Mouse (Mus musculus) MEL (cell line): ENCODE data around the gene Olfr50. TPM values are rescaled to one million over a fixed set of nuclear protein-coding genes. Genes with fewer than 3 reads are reported as not detected.

ENCODE experiments used
- DNase-seq: peaks from one replicate; pipeline ENCODE4 v3.0.0; 2011; ENCODE audit warnings: low read depth, low spot score
- H3K27ac ChIP-seq: 2 replicates; pipeline ENCODE4 v1.5.1; 2012; ENCODE audit warnings: low read depth, mild to moderate bottlenecking, control low read depth, low read length, moderate library complexity; ENCODE audit not compliant: control insufficient read depth
- H3K27me3 ChIP-seq, 2 experiments: fragments of 150-350 bp in 1 of 2; sonication (generic) in 1 of 2; 2 replicates each; pipeline ENCODE4 v1.6.1; 2012; ENCODE audit warnings: low read length in 2 of 2, mild to moderate bottlenecking in 2 of 2, improper control_type of control experiment in 1 of 2, moderate library complexity in 1 of 2; ENCODE audit not compliant: insufficient read depth in 2 of 2, control insufficient read depth in 1 of 2
- H3K36me3 ChIP-seq, 2 experiments: 2 replicates each; pipeline ENCODE4 v1.6.1; 2012 to 2014; ENCODE audit warnings: low read length in 2 of 2, improper control_type of control experiment in 1 of 2, inconsistent platforms in 1 of 2, mild to moderate bottlenecking in 1 of 2; ENCODE audit not compliant: insufficient read depth in 2 of 2, control insufficient read depth in 1 of 2
- H3K4me1 ChIP-seq, 2 experiments: fragments of 150-350 bp in 1 of 2; sonication (generic) in 1 of 2; 2 replicates each; pipeline ENCODE4 v1.6.1; 2012; ENCODE audit warnings: low read length in 2 of 2, improper control_type of control experiment in 1 of 2, mild to moderate bottlenecking in 1 of 2; ENCODE audit not compliant: insufficient read depth in 2 of 2, control insufficient read depth in 1 of 2
- H3K4me3 ChIP-seq, 2 experiments: fragments of 150-350 bp in 1 of 2; sonication (generic) in 1 of 2; 2 replicates each; pipeline ENCODE4 v1.5.1; 2012; ENCODE audit warnings: low read depth in 2 of 2, low read length in 2 of 2, mild to moderate bottlenecking in 2 of 2, moderate library complexity in 2 of 2, control low read depth in 1 of 2, improper control_type of control experiment in 1 of 2; ENCODE audit not compliant: control insufficient read depth in 1 of 2, insufficient read depth in 1 of 2
- H3K79me2 ChIP-seq: 2 replicates; pipeline ENCODE4 v1.6.1; 2012; ENCODE audit warnings: mild to moderate bottlenecking, low read length, moderate library complexity; ENCODE audit not compliant: control insufficient read depth, poor library complexity, insufficient read depth
- H3K9ac ChIP-seq: 2 replicates; pipeline ENCODE4 v1.6.1; 2012; ENCODE audit warnings: low read depth, mild to moderate bottlenecking, control low read depth, low read length, moderate library complexity; ENCODE audit not compliant: control insufficient read depth, poor library complexity, severe bottlenecking
- H3K9me3 ChIP-seq: fragments of 150-350 bp; sonication (generic); replicated peaks from 2 replicates; pipeline ENCODE4 v1.6.1; 2012; ENCODE audit warnings: mild to moderate bottlenecking, low read length, improper control_type of control experiment, moderate library complexity; ENCODE audit not compliant: insufficient read depth
- BHLHE40 ChIP-seq: IDR thresholded peaks from 2 replicates; pipeline ENCODE4 v1.6.1; 2012; ENCODE audit warnings: low read depth, mild to moderate bottlenecking, inconsistent platforms, low read length, improper control_type of control experiment, borderline replicate concordance
- CHD1 ChIP-seq: IDR thresholded peaks from 2 replicates; pipeline ENCODE4 v1.6.1; 2012; ENCODE audit warnings: low read depth, mild to moderate bottlenecking, inconsistent platforms, low read length, improper control_type of control experiment
- CHD2 ChIP-seq: IDR thresholded peaks from 2 replicates; pipeline ENCODE4 v1.6.1; 2011; ENCODE audit warnings: low read length, improper control_type of control experiment
- ELF1 ChIP-seq: IDR thresholded peaks from 2 replicates; pipeline ENCODE4 v1.6.1; 2014; ENCODE audit warnings: low read depth, mild to moderate bottlenecking, inconsistent platforms, low read length, improper control_type of control experiment, moderate library complexity
- EP300 ChIP-seq, 2 experiments: IDR thresholded peaks; 2 replicates each; pipeline ENCODE4 v1.6.1; 2011; ENCODE audit warnings: improper control_type of control experiment in 2 of 2, low read length in 2 of 2, low read depth in 1 of 2, mild to moderate bottlenecking in 1 of 2
- ETS1 ChIP-seq: IDR thresholded peaks from 2 replicates; pipeline ENCODE4 v1.6.1; 2012; ENCODE audit warnings: low read depth, mild to moderate bottlenecking, inconsistent platforms, low read length, improper control_type of control experiment, moderate library complexity
- GABPA ChIP-seq: IDR thresholded peaks from 2 replicates; pipeline ENCODE4 v1.6.1; 2012; ENCODE audit warnings: low read depth, mild to moderate bottlenecking, inconsistent platforms, low read length, improper control_type of control experiment, moderate library complexity
- GATA1 ChIP-seq: IDR thresholded peaks from 2 replicates; pipeline ENCODE4 v1.6.1; 2011; ENCODE audit warnings: low read depth, low read length, improper control_type of control experiment
- HCFC1 ChIP-seq: IDR thresholded peaks from 2 replicates; pipeline ENCODE4 v1.6.1; 2012; ENCODE audit warnings: low read depth, mild to moderate bottlenecking, inconsistent platforms, low read length, improper control_type of control experiment, moderate library complexity
- JUND ChIP-seq: IDR thresholded peaks from 2 replicates; pipeline ENCODE4 v1.6.1; 2011; ENCODE audit warnings: low read depth, mild to moderate bottlenecking, improper control_type of control experiment, low read length
- MAFK ChIP-seq: IDR thresholded peaks from 2 replicates; pipeline ENCODE4 v1.6.1; 2011; ENCODE audit warnings: low read depth, mild to moderate bottlenecking, low read length, improper control_type of control experiment, borderline replicate concordance
- MAX ChIP-seq: IDR thresholded peaks from 2 replicates; pipeline ENCODE4 v1.6.1; 2011; ENCODE audit warnings: low read length, improper control_type of control experiment
- MAZ ChIP-seq: IDR thresholded peaks from 2 replicates; pipeline ENCODE4 v1.6.1; 2012; ENCODE audit warnings: low read depth, mild to moderate bottlenecking, inconsistent platforms, low read length, improper control_type of control experiment
- MEF2A ChIP-seq: IDR thresholded peaks from 2 replicates; pipeline ENCODE4 v1.6.1; 2014; ENCODE audit warnings: low read depth, mild to moderate bottlenecking, inconsistent platforms, low read length, improper control_type of control experiment; ENCODE audit not compliant: poor library complexity, insufficient replicate concordance, severe bottlenecking; ENCODE audit errors: extremely low read depth
- MXI1 ChIP-seq: IDR thresholded peaks from 2 replicates; pipeline ENCODE4 v1.6.1; 2011; ENCODE audit warnings: mild to moderate bottlenecking, low read depth, low read length, improper control_type of control experiment
- POLR2A ChIP-seq, 2 experiments: IDR thresholded peaks; 2 replicates each; pipeline ENCODE4 v1.6.1; 2011 to 2012; ENCODE audit warnings: low read length in 2 of 2, mild to moderate bottlenecking in 2 of 2, control low read depth in 1 of 2, improper control_type of control experiment in 1 of 2, low read depth in 1 of 2, moderate library complexity in 1 of 2; ENCODE audit not compliant: control insufficient read depth in 1 of 2, insufficient read depth in 1 of 2, poor library complexity in 1 of 2
- POLR2AphosphoS2 ChIP-seq: IDR thresholded peaks from 2 replicates; pipeline ENCODE4 v1.6.1; 2011; ENCODE audit warnings: low read length, improper control_type of control experiment
- RCOR1 ChIP-seq: IDR thresholded peaks from 2 replicates; pipeline ENCODE4 v1.6.1; 2012; ENCODE audit warnings: low read depth, mild to moderate bottlenecking, inconsistent platforms, low read length, improper control_type of control experiment
- SIN3A ChIP-seq: IDR thresholded peaks from 2 replicates; pipeline ENCODE4 v1.6.1; 2012; ENCODE audit warnings: low read length, improper control_type of control experiment, inconsistent platforms
- SMC3 ChIP-seq: IDR thresholded peaks from 2 replicates; pipeline ENCODE4 v1.6.1; 2011; ENCODE audit warnings: low read depth, low read length, improper control_type of control experiment
- TAL1 ChIP-seq: IDR thresholded peaks from 2 replicates; pipeline ENCODE4 v1.6.1; 2012; ENCODE audit warnings: mild to moderate bottlenecking, inconsistent platforms, low read length, moderate library complexity, mixed read lengths
- USF1 ChIP-seq: IDR thresholded peaks from 2 replicates; pipeline ENCODE4 v1.6.1; 2014; ENCODE audit warnings: low read depth, mild to moderate bottlenecking, inconsistent platforms, low read length, improper control_type of control experiment, moderate library complexity
- ZC3H11A ChIP-seq: IDR thresholded peaks from 2 replicates; pipeline ENCODE4 v1.6.1; 2012; ENCODE audit warnings: low read depth, mild to moderate bottlenecking, inconsistent platforms, low read length, improper control_type of control experiment
- ZKSCAN1 ChIP-seq: IDR thresholded peaks from 2 replicates; pipeline ENCODE4 v1.6.1; 2012; ENCODE audit warnings: low read depth, mild to moderate bottlenecking, inconsistent platforms, low read length, improper control_type of control experiment, moderate library complexity
- ZMIZ1 ChIP-seq: IDR thresholded peaks from 2 replicates; pipeline ENCODE4 v1.6.1; 2012; ENCODE audit warnings: low read depth, mild to moderate bottlenecking, inconsistent platforms, low read length, improper control_type of control experiment, moderate library complexity
- ZNF384 ChIP-seq: IDR thresholded peaks from 2 replicates; pipeline ENCODE4 v1.6.1; 2012; ENCODE audit warnings: low read depth, mild to moderate bottlenecking, inconsistent platforms, low read length, improper control_type of control experiment
- polyA plus RNA-seq, 2 experiments: library from polyadenylated mRNA; stranded (reverse) in 1 of 2; unstranded in 1 of 2; fragments of >175 nt in 1 of 2; fragments of >200 nt in 1 of 2; gene quantifications; 2 replicates each; pipeline versions ENCODE4 v1.2.1 to v1.2.4; 2012; ENCODE audit warnings: low replicate concordance in 2 of 2, low read depth in 1 of 2; ENCODE audit not compliant: insufficient read length in 2 of 2, insufficient read depth in 1 of 2, missing spikeins in 1 of 2
- total RNA-seq: library from RNA; depleted of rRNA; stranded (reverse); fragments of 300-350 nt; gene quantifications from 2 replicates; pipeline ENCODE4 v1.2.3, GENCODE M21; 2012; rRNA removed

Gene Olfr50
- total RNA-seq (not detected in 2 replicates), polyA plus RNA-seq (not detected)

GRCm38 (mm10) chr2:36790238-36790637 lies at the start of gene Olfr50:
Gene Olfr50, plus strand, starts transcription at chr2:36790538.
- Histone ChIP-seq H3K27ac (no peak within 1 kb of the TSS), H3K36me3 (no peaks in the 10 kb centered on the region), H3K4me1 (no peaks in the 10 kb centered on the region), H3K27me3 (no peaks in the 10 kb centered on the region), H3K9me3 (no peaks in the 10 kb centered on the region), H3K9ac (no peak within 1 kb of the TSS), H3K4me3 (no peak within 1 kb of the TSS), H3K79me2 (no peaks in the 10 kb centered on the region)
- no peak for DNase-seq
- TF ChIP-seq CHD1 (no peak), POLR2A (IDR thresholded peaks at IDR 0.05; ENCODE audit: control insufficient read depth in 1 of 2, insufficient read depth in 1 of 2, low read depth in 1 of 2, low read length in 2 of 2, poor library complexity in 1 of 2) (no peak), EP300 (IDR thresholded peaks at IDR 0.05; ENCODE audit: low read depth in 1 of 2, low read length in 2 of 2) (no peak), ZMIZ1 (no peak), USF1 (no peak), MAX (no peak), GABPA (no peak), BHLHE40 (no peak), ZKSCAN1 (no peak), POLR2AphosphoS2 (no peak), HCFC1 (no peak), TAL1 (no peak), SMC3 (no peak), MEF2A (no peak), ELF1 (no peak)

DNA sequence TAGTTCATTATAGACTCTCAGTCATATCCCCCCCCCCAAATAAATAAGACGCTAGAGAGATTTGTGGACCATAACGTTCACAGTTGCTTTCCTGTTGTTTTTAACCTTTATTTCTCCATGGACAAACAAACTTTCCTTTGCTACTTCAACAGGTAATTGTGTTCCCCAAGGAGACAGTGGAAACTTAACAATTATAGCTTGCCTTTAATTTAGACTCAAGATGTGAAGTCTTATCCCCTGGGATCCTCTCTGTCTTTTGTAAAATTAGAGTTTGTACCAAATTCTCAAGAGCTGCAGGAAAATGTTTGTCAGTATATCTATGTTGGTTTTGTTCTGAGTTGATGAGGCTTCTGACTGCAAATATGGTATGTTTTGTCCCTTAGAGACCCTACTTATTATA lies 6.4 kb upstream of the Olfr50 start, which contains the start of gene Olfr348:
Olfr348 (plus strand) TSS at position 301 of the 400 bp plus-strand sequence.
- no peak within 1 kb of the TSS for H3K4me3 ChIP-seq
- no peak within 1 kb of the TSS for H3K27ac ChIP-seq
- H3K36me3 ChIP-seq, result no peaks in the 10 kb centered on the region
- no peaks in the 10 kb centered on the region for H3K4me1 ChIP-seq
- TF ChIP-seq HCFC1 (no peak), MAX (no peak), USF1 (no peak), ZC3H11A (no peak), RCOR1 (no peak), MXI1 (no peak), ZNF384 (no peak), CHD2 (no peak), MAZ (no peak), ETS1 (no peak), ELF1 (no peak), TAL1 (no peak), MAFK (no peak), SIN3A (no peak), MEF2A (no peak), BHLHE40 (no peak), JUND (no peak), GABPA (no peak), GATA1 (no peak), CHD1 (no peak)
- TF ChIP-seq, all 39 proteins: peak for 0
- DNase-seq, result no peak
- Histone ChIP-seq H3K9ac (no peak within 1 kb of the TSS), H3K9me3 (no peaks in the 10 kb centered on the region), H3K79me2 (no peaks in the 10 kb centered on the region), H3K27me3 (no peaks in the 10 kb centered on the region)
